Mouse (Mus musculus): ENCODE measurements around the gene Olfr691. TPM values are rescaled to one million over a fixed set of nuclear protein-coding genes. Genes with fewer than 3 reads are reported as not detected.

The Olfr691 gene
- total RNA-seq, 2 experiments from 2014 or later = not detected

Other genes with a start within 250 kb of the Olfr691 start
- gene Olfr680-ps1, start 249.5 kb downstream of the Olfr691 start, total RNA-seq (2021) = not detected
- gene Olfr681, start 225.4 kb downstream of the Olfr691 start, total RNA-seq (2021) = not detected
- not detected for gene Olfr683, start 195.3 kb downstream of the Olfr691 start, total RNA-seq (2021)
- not detected for gene Olfr684, start 178.6 kb downstream of the Olfr691 start, total RNA-seq (2021)
- gene Olfr685, start 156.3 kb downstream of the Olfr691 start, total RNA-seq (2021) = not detected
- gene Olfr686, start 134.8 kb downstream of the Olfr691 start, total RNA-seq (2021) = not detected
- gene Olfr688, start 54.2 kb downstream of the Olfr691 start, total RNA-seq (2021) = not detected
- gene Olfr689, start 31.1 kb downstream of the Olfr691 start, total RNA-seq (2021) = not detected
- not detected for gene Olfr690, start 8.2 kb downstream of the Olfr691 start, total RNA-seq (2021)
- not detected for gene Olfr692, start 26.0 kb upstream of the Olfr691 start, total RNA-seq (2021)
- not detected for gene Gm5901, start 32.8 kb upstream of the Olfr691 start, total RNA-seq (2021)
- 10 to 100 TPM; 21.0 to 24.9 TPM for gene Fam160a2, start 57.8 kb upstream of the Olfr691 start, total RNA-seq (2021)
- gene Cnga4, start 62.3 kb upstream of the Olfr691 start, total RNA-seq (2021) = not detected
- gene Cckbr, start 83.5 kb upstream of the Olfr691 start, total RNA-seq (2021) = not detected
- 10 to 100 TPM; 63.8 to 65.3 TPM for gene Cavin3, start 140.0 kb upstream of the Olfr691 start, total RNA-seq (2021)
- gene Smpd1, start 212.1 kb upstream of the Olfr691 start, total RNA-seq (2021) = 10 to 100 TPM; 36.3 to 39.2 TPM
- gene Apbb1, start 239.4 kb upstream of the Olfr691 start, total RNA-seq (2021) = 10 to 100 TPM; 15.0 to 16.6 TPM